Mouse (Mus musculus) testis, adult 2 months (tissue): ENCODE measurements around the gene Pml.

Experiments
- CTCF ChIP-seq: fragments of 200-500 bp; IDR thresholded peaks from 2 replicates; pipeline ENCODE4 v1.5.1; 2012; ENCODE audit warnings: low read depth, mild to moderate bottlenecking, inconsistent platforms, low read length, moderate library complexity; ENCODE audit not compliant: control insufficient read depth, insufficient read depth, insufficient replicate concordance
- POLR2A ChIP-seq: fragments of 200-500 bp; IDR thresholded peaks from 2 replicates; pipeline ENCODE4 v1.6.1; 2012; ENCODE audit warnings: low read depth, mild to moderate bottlenecking, inconsistent platforms, low read length, moderate library complexity; ENCODE audit not compliant: control insufficient read depth

DNA sequence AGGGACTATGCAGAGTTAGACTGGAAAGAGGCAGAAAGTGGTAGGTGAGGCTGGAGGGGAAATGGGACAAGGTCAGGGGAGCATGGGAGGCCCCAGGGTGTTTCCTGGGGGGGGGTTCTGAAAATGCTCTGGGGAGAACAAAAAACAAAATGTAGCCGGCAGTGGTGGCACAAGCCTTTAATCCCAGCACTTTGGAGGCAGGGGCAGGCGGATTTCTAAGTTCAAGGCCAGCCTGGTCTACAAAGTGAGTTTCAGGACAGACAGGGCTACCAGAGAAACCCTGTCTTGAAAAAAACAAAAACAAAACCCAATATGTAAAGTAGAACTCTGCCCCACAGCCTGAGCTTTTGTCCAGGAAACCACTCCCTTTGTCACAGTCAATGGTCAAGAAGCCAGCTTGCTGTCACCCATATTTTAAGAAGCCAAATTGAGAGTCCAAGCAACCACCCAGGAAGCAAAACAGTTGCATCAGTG is 22.5 kb upstream of the Pml start:
- TF ChIP-seq CTCF (no peak), POLR2A (no peak)
